Mouse (Mus musculus) CH12.LX (cell line): ENCODE results near the gene Ring1.

Experiments used
- CHD1 ChIP-seq: IDR thresholded peaks from 2 replicates; pipeline ENCODE4 v1.6.1; 2012; ENCODE audit warnings: low read depth, low read length, improper control_type of control experiment, inconsistent platforms
- CTCF ChIP-seq, 2 experiments: IDR thresholded peaks in 1 of 2; conservative IDR thresholded peaks in 1 of 2; 2 replicates each; pipeline ENCODE4 v1.5.1; 2011 to 2012; ENCODE audit warnings: low read depth in 2 of 2, low read length in 2 of 2, improper control_type of control experiment in 1 of 2, inconsistent platforms in 1 of 2, mild to moderate bottlenecking in 1 of 2, moderate library complexity in 1 of 2
- MAFK ChIP-seq: IDR thresholded peaks from 2 replicates; pipeline ENCODE4 v1.6.1; 2011; ENCODE audit warnings: low read length, improper control_type of control experiment; ENCODE audit not compliant: insufficient replicate concordance
- POLR2A ChIP-seq: IDR thresholded peaks from 2 replicates; pipeline ENCODE4 v1.6.1; 2011; ENCODE audit warnings: low read depth, mild to moderate bottlenecking, improper control_type of control experiment, low read length

DNA sequence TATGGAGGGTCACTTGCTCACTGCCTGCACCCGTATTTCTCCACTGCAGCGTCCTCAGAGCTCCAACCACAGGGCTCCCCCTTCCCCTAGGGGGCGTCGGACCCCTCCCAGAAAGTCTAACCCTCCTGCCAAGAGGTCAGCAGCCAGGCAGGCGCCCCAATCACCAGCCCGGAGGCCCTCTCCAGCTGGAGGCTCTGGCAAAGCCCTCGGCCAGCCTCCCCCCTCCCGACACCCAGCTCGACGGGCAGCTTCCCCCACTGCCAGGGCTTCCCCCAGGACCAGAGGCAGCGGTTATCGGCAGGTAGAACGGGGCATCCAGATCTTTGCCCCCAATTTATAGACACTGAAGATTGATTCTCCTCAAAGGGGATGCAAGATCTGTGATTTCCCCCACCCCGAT, 21.5 kb upstream of the Ring1 start:
- TF ChIP-seq CTCF (conservative IDR thresholded peaks at IDR 0.05 in 1 of 2, IDR thresholded peaks at IDR 0.05 in 1 of 2; ENCODE audit: low read depth in 2 of 2, low read length in 2 of 2) (no peak), CHD1 (no peak), MAFK (no peak), POLR2A (no peak)
